Mouse (Mus musculus) cortical plate, adult 2 months (tissue): ENCODE data around the gene Dis3l2.

ENCODE experiments used
- CTCF ChIP-seq: fragments of 200-500 bp; IDR thresholded peaks from 2 replicates; pipeline ENCODE4 v1.5.1; 2011; ENCODE audit warnings: mild to moderate bottlenecking, control low read depth, low read length; ENCODE audit not compliant: insufficient read depth; ENCODE audit errors: extremely low read depth
- POLR2A ChIP-seq: fragments of 200-500 bp; IDR thresholded peaks from 2 replicates; pipeline ENCODE4 v1.6.1; 2011; ENCODE audit warnings: mild to moderate bottlenecking, low read length, control low read depth; ENCODE audit not compliant: insufficient read depth; ENCODE audit errors: extremely low read depth

DNA sequence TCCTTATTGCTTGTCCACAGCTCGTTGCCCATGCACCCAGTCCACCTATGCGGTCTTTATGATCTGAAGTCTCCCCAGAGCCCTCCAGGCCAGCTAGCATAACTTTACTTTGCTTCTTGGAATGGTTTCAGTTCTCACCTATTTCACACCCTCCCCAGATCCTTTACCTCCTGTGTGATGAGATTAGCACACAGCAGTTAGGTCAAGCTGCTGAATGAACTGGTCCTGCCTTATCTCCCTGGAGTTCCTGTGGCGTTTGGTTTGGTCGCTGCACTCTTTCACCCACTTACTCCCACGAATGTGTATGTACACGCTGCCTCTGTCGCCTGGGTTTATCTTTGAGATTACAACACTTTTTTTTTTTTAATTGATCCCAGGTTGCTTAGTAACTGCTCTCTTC, 3.2 kb upstream of the Dis3l2 start:
- no peak for TF ChIP-seq CTCF
- TF ChIP-seq POLR2A, result no peak
